Mouse (Mus musculus) ES-E14 (cell line): ENCODE data around the gene Cd247.

ENCODE experiments used
- CHD2 ChIP-seq: IDR thresholded peaks from 2 replicates; pipeline ENCODE4 v1.6.1; 2014; ENCODE audit warnings: mild to moderate bottlenecking, low read depth, low read length, inconsistent platforms
- HCFC1 ChIP-seq: IDR thresholded peaks from 2 replicates; pipeline ENCODE4 v1.6.1; 2012; ENCODE audit warnings: low read length, inconsistent platforms, borderline replicate concordance; ENCODE audit not compliant: insufficient read depth
- MAFK ChIP-seq: IDR thresholded peaks from 2 replicates; pipeline ENCODE4 v1.6.1; 2014; ENCODE audit warnings: mild to moderate bottlenecking, low read depth, low read length, inconsistent platforms; ENCODE audit not compliant: insufficient read depth

- TF ChIP-seq CHD2 = no peak
- TF ChIP-seq MAFK = no peak
- TF ChIP-seq HCFC1 = no peak
Observed at GRCm38 (mm10) chr1:165855759-165856545, 67.5 kb downstream of the Cd247 start.
